Mouse (Mus musculus) kidney, embryonic 16.5 days (tissue): ENCODE results near the gene Prdm11. TPM values are rescaled to one million over a fixed set of nuclear protein-coding genes. Genes with fewer than 3 reads are reported as not detected.
A peak's percentile ranks its signal among the peaks of the same experiment; 100 is the strongest.

Experiments
- ATAC-seq: fragments of 200-750 bp; cut with Nextera tagmentation; 2 replicates; pipeline ENCODE4 v1.8.0; 2017; ENCODE audit warnings: moderate TSS enrichment; ENCODE audit not compliant: low FRiP score, low TSS enrichment
- H3K27ac ChIP-seq: fragments of 300-500 bp; sonication (generic); 2 replicates; pipeline ENCODE4 v1.5.1; 2014; ENCODE audit warnings: low read length
- H3K27me3 ChIP-seq: fragments of 300-500 bp; sonication (generic); 2 replicates; pipeline ENCODE4 v1.6.1; 2014; ENCODE audit warnings: low read length, control low read depth, mixed read lengths; ENCODE audit not compliant: insufficient read depth
- H3K36me3 ChIP-seq: fragments of 300-500 bp; sonication (generic); 2 replicates; pipeline ENCODE4 v1.6.1; 2014; ENCODE audit warnings: low read length, control low read depth, mixed read lengths; ENCODE audit not compliant: insufficient read depth
- H3K4me1 ChIP-seq: fragments of 300-500 bp; sonication (generic); 2 replicates; pipeline ENCODE4 v1.6.1; 2014; ENCODE audit warnings: low read length, control low read depth, mixed read lengths; ENCODE audit not compliant: insufficient read depth
- H3K4me2 ChIP-seq: fragments of 300-500 bp; sonication (generic); replicated peaks from 2 replicates; pipeline ENCODE4 v1.6.1; 2014; ENCODE audit warnings: low read depth, low read length
- H3K4me3 ChIP-seq: fragments of 300-500 bp; sonication (generic); 2 replicates; pipeline ENCODE4 v1.5.1; 2014; ENCODE audit warnings: mild to moderate bottlenecking, low read length
- H3K9ac ChIP-seq: fragments of 300-500 bp; sonication (generic); replicated peaks from 2 replicates; pipeline ENCODE4 v1.6.1; 2014; ENCODE audit warnings: low read length
- H3K9me3 ChIP-seq: fragments of 300-500 bp; sonication (generic); 2 replicates; pipeline ENCODE4 v1.6.1; 2016; ENCODE audit warnings: low read length, control low read depth
- WGBS: fragments of 180-500 bp; shearing (Covaris S2); extraction: QIAGEN DNeasy Blood & Tissue Kit; methylation state at CpG from one replicate; pipeline ENCODE4 v1.1.7; 2014; 5-methylcytosine and 5-hydroxymethylcytosine counted together
- polyA plus RNA-seq: library from polyadenylated mRNA; unstranded; fragments of >200 nt; fragmentation: Nextera tagmentation; extraction: Ambion mirVana; gene quantifications from 2 replicates; pipeline ENCODE4 v1.2.1, GENCODE M21; 2015

The Prdm11 gene
- 5.5 and 6.2 TPM in 2 replicates for polyA plus RNA-seq

DNA sequence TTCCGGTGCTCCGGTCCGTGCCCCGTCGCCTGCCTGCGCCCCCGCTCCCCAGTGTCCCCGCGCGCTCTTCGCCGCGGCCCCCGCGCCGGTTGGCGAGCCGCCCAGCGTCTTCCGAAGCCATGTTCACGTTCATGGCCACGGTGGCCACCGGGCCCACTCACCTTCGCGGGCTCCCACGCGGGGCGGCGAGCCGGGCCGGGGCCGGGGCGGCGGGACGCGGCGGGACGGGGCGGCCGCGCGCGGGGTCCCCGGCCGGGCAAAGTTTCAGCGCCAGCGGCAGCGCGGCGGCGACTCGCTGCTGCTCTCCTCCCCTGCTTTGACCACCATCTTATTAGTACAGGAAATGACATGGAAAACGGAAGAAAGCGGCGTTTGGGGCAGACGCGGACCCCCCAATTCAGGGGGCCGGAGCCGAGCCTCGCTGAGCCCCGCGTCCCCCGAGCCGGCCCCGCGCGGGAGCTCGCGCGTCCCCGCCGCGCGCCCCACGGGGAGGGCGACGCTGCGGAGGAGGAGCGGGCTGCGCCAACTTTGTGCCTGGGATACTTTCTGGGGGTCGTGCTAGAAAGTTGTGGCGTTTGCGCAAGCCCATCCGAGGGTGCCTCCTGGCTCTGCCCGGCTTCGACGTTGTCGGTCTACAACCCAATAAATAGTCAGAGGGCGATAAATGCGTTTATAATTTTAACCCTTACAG lies at the start of gene Prdm11:
Prdm11 (minus strand) TSS at position 350 of the 691 bp plus-strand sequence.
- H3K9ac ChIP-seq = peak within 1 kb of the TSS; percentile 100
- H3K4me3 ChIP-seq = peak within 1 kb of the TSS; percentile 87
- H3K4me2 ChIP-seq = peak within 1 kb of the TSS; percentile 88
- 0% methylated on average over 85 of the region's 90 CpGs for WGBS
- H3K27ac ChIP-seq = peak within 1 kb of the TSS; percentile 97
- peak; percentile 22; the same call in 1 of the 2 replicates for ATAC-seq
- no peaks in the 10 kb centered on the region for H3K27me3 ChIP-seq
- H3K9me3 ChIP-seq = no peaks in the 10 kb centered on the region
- H3K4me1 ChIP-seq = peaks cover 50% of the 10 kb centered on the region
- no peaks in the 10 kb centered on the region for H3K36me3 ChIP-seq

- H3K36me3 ChIP-seq = no peaks in the 10 kb centered on the region
- H3K27ac ChIP-seq = no peak overlapping the region
- H3K9ac ChIP-seq = no peak overlapping the region
- H3K4me3 ChIP-seq = no peak overlapping the region
- no peaks in the 10 kb centered on the region for H3K27me3 ChIP-seq
- ATAC-seq = peak; percentile 43; the same call in 1 of the 2 replicates
- peaks cover 4% of the 10 kb centered on the region; the same call in 1 of the 2 replicates for H3K4me1 ChIP-seq
- H3K4me2 ChIP-seq = no peak overlapping the region
- 64% methylated on average over 2 of the region's 2 CpGs for WGBS
- H3K9me3 ChIP-seq = no peaks in the 10 kb centered on the region
Observed at GRCm38 (mm10) chr2:93092347-93092746, 46.4 kb upstream of the Prdm11 start.

- H3K4me1 ChIP-seq = peaks cover 4% of the 10 kb centered on the region; the same call in 1 of the 2 replicates
- H3K4me3 ChIP-seq = no peak overlapping the region
- no peaks in the 10 kb centered on the region for H3K27me3 ChIP-seq
- no peak overlapping the region for H3K9ac ChIP-seq
- no peaks in the 10 kb centered on the region for H3K9me3 ChIP-seq
- H3K4me2 ChIP-seq = no peak overlapping the region
- 31% methylated on average over 2 of the region's 2 CpGs for WGBS
- ATAC-seq = no peak
- H3K36me3 ChIP-seq = no peaks in the 10 kb centered on the region
- H3K27ac ChIP-seq = no peak overlapping the region
Observed at GRCm38 (mm10) chr2:93091679-93092078, 45.7 kb upstream of the Prdm11 start.

DNA sequence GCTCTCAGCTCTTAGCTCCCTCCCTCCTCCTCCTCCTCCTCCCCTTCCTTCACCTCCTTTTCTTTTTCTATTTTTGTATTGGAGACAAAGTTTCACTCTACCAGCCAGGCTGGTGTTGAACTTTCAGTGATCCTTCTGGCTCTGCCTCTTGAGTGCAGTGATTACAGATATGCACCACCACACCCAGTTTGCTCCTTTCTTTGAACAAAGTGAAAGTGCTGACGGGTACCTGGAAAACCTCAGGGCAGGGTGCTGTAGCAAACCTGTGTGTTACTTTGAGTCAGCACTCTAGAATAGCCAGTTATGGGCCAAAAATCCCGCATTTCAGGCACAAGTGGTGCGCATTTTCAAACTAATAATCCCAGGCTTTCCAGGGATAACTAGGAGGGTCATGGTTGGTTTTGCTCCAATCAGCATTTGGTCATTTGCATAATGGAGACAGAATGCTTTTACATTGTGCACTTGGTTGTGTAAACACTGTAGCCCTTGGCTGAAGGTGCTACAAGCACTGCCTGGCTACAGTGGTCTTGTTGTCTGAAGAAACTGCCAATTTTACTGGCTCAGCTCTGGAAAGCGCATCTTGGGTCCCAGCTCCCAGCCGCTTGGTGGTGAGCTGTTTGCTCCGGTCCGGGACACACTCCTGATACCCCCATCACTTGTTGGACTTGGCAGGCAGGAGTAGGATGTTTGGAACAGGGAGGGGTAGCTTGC lies 43.6 kb upstream of the Prdm11 start:
- Histone ChIP-seq H3K27ac (no peak overlapping the region), H3K9me3 (no peaks in the 10 kb centered on the region), H3K4me1 (peaks cover 4% of the 10 kb centered on the region; the same call in 1 of the 2 replicates), H3K9ac (no peak overlapping the region), H3K36me3 (no peaks in the 10 kb centered on the region), H3K27me3 (no peaks in the 10 kb centered on the region), H3K4me3 (no peak overlapping the region), H3K4me2 (no peak overlapping the region)
- no peak for ATAC-seq
- WGBS = 74% methylated on average over 7 of the region's 7 CpGs

GRCm38 (mm10) chr2:93088006-93088405 lies 42.0 kb upstream of the Prdm11 start:
- WGBS = 38% methylated on average over 7 of the region's 7 CpGs
- ATAC-seq = no peak
- Histone ChIP-seq H3K27me3 (no peaks in the 10 kb centered on the region), H3K27ac (no peak overlapping the region), H3K4me2 (no peak overlapping the region), H3K4me3 (no peak overlapping the region), H3K9me3 (no peaks in the 10 kb centered on the region), H3K4me1 (peaks cover 6% of the 10 kb centered on the region; the same call in 1 of the 2 replicates), H3K9ac (no peak overlapping the region), H3K36me3 (no peaks in the 10 kb centered on the region)

DNA sequence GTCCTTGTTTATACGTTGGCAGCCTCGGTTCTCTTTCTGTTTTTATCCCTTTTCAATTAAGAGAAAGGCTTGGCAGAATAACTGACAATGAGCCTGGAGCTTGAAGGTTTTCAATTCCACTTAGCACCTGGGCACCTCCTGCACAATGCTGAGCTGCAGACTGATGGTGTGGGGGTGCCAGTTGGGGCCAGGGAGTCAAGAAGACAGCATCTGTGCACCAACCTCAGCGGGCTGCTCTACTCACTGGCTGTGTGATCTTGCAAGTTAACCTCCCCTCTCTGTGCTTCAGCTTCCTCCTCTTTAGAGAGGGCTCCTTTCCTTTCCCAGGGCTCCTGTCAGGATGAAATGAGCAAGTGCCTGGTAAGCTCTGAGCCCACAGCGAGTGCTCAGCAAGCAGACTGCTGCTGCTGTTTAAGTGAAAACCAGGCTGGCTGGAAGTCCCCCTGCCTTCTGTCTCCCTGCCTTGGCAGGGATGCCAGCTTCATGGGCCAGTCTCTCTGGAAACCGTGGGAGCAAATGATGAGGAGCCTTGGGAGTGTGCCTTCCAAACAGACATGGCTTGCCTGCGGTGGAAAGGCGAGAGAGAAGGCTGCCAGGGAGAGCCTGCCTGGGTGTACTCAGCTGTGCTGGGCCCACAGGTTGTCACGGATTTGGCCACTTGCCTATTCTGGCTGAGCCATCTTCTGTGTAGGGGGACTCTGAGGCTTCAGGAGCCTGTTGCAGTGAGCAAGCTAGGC lies 39.5 kb upstream of the Prdm11 start:
- Histone ChIP-seq H3K27ac (no peak overlapping the region), H3K9me3 (no peaks in the 10 kb centered on the region), H3K4me1 (peaks cover 27% of the 10 kb centered on the region), H3K27me3 (no peaks in the 10 kb centered on the region), H3K9ac (no peak overlapping the region), H3K4me2 (no peak overlapping the region), H3K36me3 (no peaks in the 10 kb centered on the region), H3K4me3 (no peak overlapping the region)
- no peak for ATAC-seq
- WGBS = 63% methylated on average over 8 of the region's 8 CpGs

GRCm38 (mm10) chr2:93084481-93084880 lies 38.5 kb upstream of the Prdm11 start:
- no peaks in the 10 kb centered on the region for H3K9me3 ChIP-seq
- 85% methylated on average over 5 of the region's 5 CpGs for WGBS
- no peak overlapping the region for H3K4me3 ChIP-seq
- no peak for ATAC-seq
- H3K4me2 ChIP-seq = no peak overlapping the region
- no peak overlapping the region for H3K9ac ChIP-seq
- no peak overlapping the region for H3K27ac ChIP-seq
- H3K4me1 ChIP-seq = peaks cover 27% of the 10 kb centered on the region
- H3K27me3 ChIP-seq = no peaks in the 10 kb centered on the region
- no peaks in the 10 kb centered on the region for H3K36me3 ChIP-seq

- 34% methylated on average over 4 of the region's 4 CpGs for WGBS
- Histone ChIP-seq H3K27me3 (no peaks in the 10 kb centered on the region), H3K9me3 (no peaks in the 10 kb centered on the region), H3K9ac (no peak overlapping the region), H3K4me2 (no peak overlapping the region), H3K4me1 (peaks cover 27% of the 10 kb centered on the region), H3K4me3 (no peak overlapping the region), H3K27ac (peak overlapping the region; percentile 56; the same call in 1 of the 2 replicates), H3K36me3 (no peaks in the 10 kb centered on the region)
- ATAC-seq = no peak
Observed at GRCm38 (mm10) chr2:93083317-93083716, 37.4 kb upstream of the Prdm11 start.

DNA sequence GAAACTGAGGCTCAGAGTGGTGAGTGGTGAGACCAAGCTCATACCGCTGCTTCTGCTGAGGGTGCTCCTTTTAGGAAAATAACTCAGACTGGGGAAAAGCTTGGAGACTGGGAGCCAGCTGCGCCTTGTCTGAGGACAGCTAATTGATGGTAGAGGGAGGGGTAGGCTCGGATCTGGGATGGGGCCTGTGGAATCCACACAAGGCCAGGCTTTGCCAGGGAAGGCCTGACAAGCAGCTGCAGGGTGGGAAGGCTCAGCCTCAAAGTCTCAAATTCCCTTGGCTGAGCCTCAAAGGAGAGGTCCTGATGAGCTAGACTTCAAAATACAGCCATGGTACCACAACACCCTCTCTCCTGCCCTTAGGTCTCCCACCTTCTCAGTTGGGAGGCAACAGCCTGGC lies 36.9 kb upstream of the Prdm11 start:
- WGBS = 38% methylated on average over 3 of the region's 3 CpGs

More for the DNA sequence above, 36.9 kb upstream of the Prdm11 start:
- H3K27me3 ChIP-seq = no peaks in the 10 kb centered on the region
- ATAC-seq = peak; percentile 86
- no peaks in the 10 kb centered on the region for H3K9me3 ChIP-seq
- no peak overlapping the region for H3K4me3 ChIP-seq
- H3K27ac ChIP-seq = peak overlapping the region; percentile 56
- peaks cover 27% of the 10 kb centered on the region for H3K4me1 ChIP-seq
- H3K9ac ChIP-seq = no peak overlapping the region
- H3K36me3 ChIP-seq = no peaks in the 10 kb centered on the region
- no peak overlapping the region for H3K4me2 ChIP-seq
